Mouse (Mus musculus): ENCODE measurements around the gene Nek8.
A peak's percentile ranks its signal among the peaks of the same experiment; 100 is the strongest.

Nek8 gene

DNA sequence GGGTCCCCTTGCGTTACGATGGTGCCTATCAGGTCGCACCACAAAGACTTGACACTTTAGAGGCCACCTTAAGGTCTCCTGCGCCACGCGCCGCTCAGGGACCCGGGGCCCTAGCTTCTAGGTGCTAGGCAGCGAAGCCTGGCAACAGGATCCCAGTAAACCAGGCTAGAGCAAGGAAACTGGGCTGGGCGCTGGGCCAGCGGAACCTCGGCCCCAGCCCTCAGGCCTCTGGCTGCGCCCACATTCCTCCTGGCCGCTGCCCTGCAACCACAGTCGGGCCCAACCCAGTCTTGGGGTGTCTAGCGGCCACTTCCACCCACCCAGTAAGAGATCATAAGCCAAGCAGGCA is 10.7 kb downstream of the Nek8 start:
- peak in 1 of 2 experiments; percentile 62 for DNase-seq

DNA sequence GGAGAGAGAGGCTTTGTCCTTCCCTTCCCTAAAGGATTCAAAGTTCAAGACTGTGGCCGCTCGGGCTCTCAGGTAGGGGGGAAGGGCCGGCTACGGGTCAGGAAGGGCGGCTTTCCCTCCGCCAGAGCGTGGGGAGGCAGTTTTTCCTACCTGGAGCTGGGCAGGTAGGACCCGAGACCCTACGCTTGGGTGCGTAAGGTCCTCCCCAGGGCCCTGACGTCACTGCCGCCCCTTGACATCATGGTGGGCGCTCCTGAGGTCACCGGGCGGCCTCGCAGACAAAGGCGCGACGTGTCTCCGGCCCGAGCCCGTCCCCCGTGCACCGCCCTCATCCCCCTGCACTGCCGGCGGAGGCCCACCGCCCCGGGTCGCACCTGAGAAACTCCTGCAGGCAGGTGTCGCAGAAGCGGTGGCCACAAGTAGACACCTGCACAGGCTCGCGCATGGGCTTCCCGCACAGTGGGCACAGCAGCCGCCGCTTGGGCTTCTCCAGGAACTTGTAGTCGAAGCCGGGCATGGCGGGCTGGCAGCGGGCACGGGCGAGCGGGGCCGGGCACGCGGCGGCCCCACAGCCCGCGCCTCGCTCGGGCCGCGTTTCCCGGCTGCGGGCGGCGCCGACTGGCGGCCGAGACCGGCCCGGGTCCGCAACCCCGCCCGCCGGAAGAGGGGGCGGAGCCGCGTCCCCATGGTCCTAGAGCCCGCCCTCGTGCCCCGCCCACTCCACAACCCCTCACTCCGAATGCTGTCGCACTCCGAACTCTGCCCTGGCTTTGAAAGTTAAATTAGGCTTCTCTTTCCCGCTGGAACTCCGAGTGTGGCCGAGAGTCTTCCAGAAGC is 11.3 kb downstream of the Nek8 start, which contains the start of gene Traf4:
Gene Traf4 (minus strand): TSS at position 666 of the 837 bp plus-strand sequence.
- peak; percentile 85 to 86 for DNase-seq

- DNase-seq: no peak
Measured at GRCm38 (mm10) chr11:78164604-78164923, 11.9 kb downstream of the Nek8 start.

DNA sequence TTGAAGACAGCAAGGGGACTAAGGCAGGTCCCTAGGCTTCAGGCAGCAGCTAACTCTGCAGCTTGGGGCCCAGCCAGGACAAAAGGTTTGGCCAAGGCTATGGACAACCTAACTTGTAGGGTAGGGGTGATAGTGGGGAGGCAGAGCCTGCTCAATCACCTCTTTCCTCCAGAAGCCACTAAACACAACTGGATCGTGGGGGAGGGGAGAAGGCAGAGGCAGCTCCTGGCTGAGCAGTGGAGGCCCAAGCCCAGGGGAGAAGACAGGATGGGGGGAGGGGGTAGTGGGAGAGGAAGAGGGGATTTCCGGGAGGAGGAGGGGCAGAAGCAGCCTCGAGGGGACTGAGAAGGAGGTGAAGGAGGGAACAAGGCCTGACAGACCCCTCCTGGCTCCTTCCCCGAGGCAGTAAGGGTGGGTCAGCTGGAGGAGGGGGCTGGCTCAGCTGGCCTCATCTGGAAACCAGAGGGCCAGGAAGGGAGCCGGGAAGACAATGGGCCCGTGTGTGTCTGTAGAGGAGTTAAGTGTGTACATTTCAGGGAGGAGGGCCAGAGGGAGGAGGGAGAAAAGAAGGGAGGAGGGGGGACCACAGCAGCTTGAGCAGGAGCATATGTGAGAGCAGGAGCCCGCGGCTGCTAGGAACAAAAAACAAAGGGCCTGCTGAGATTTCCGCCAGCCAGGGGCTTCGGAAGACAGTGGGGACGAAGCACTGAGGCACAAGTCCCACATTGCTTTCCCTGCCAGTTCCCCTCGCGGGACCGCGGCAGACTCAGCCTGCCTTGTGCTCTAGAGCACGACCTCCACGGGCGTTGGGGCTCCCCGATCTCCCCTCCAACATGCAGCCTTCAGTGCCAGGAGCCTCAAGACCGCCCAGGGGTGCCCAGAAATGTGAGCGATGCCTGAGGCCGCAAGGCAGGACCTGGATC is 12.5 kb downstream of the Nek8 start:
- peak; percentile 39 to 59 for DNase-seq

GRCm38 (mm10) chr11:78163045-78163444 is 13.4 kb downstream of the Nek8 start:
- no peak for DNase-seq

- DNase-seq: peak; percentile 50 to 75
Measured at GRCm38 (mm10) chr11:78162504-78162903, 14.0 kb downstream of the Nek8 start.

DNA sequence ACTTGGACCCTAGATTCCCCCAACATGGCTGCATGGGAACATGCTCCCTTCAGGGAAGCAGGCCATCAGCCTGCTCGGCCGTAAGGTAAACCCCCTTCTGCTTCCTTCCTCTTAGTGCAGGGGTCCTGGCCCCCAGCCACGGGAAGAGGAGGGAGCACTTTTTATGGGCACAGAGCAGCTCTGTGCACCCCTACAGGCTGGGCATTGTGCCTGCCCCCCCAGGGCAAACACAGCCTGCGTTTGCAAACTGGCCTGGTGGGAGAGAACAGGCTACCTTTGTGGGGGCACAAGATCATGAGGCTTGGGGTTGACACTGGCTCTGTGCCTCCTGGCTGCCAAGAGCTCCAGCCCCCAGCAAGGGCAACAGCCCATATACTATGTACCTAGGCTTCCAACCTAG is 14.5 kb downstream of the Nek8 start:
- peak; percentile 37 to 61 for DNase-seq

DNA sequence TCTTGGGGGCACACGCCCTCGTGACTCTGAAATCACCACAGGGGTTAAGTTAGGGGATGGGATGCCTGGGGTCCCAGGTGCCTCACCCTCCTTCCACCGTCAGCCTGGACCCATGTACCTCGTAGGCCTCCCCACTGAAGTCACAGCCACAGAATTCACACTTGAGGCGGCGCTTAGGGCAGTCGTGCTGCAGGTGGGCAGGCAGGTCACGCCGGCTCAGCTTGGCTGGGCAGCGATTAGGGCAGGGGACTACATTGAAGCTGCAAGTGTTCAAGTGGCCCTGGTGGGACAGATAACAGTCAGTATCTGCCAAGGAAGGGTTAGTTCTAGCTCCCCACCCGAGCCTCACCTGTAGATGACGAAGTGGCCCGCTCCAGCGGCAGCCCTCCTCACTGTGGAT is 15.3 kb downstream of the Nek8 start:
- DNase-seq: no peak

- no peak for DNase-seq
Measured at GRCm38 (mm10) chr11:78160675-78161074, 15.8 kb downstream of the Nek8 start.

GRCm38 (mm10) chr11:78160171-78160570 is 16.3 kb downstream of the Nek8 start:
- DNase-seq: no peak

GRCm38 (mm10) chr11:78159557-78159956 is 16.9 kb downstream of the Nek8 start:
- DNase-seq: no peak

GRCm38 (mm10) chr11:78159096-78159495 is 17.4 kb downstream of the Nek8 start:
- peak; percentile 88 to 91 for DNase-seq

DNA sequence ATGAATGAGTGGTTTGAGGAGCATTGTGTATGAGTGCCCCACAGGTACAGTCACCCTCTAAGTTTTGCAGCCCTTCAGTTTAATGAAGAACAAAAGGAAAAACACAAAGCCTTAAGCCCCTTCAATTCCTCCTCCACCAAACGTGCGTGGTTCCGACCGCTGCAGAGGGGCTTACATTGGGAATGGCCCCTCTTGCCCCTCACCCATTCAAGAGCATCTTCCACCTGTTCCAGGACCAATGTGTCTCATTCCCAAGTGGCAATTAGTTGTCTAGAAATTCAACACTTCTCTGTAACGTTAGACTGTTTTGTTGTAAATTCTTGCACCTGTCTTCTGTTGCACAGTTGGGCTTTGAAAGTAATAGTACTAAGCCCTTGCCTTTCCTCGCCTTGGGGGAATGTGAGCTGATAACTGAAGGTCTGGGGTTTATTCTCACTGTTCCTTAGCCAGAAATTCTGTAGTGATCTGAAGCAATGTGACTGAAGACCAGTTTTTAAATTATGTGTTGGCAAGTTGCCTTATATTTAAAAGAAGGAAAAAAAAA is 20.2 kb downstream of the Nek8 start:
- no peak for DNase-seq

DNA sequence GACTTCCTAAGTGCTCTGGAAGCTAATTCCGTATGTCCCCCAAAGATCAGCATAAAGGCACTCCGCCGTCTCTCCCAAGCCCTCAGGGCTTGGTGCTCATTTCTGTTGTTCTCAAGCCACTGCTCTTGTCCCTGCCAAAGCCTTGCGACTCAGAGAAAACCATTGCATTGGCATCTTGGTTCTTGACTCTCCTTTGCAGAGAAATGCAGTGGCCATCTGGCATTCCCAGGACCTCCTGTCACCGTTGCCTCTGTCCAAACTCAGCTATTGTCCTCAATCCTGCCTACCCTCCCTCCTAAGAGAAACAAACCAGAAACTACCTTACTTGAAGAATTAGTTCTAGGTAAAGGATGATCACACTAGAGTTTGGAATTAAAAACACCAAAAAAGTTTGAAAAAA is 20.8 kb downstream of the Nek8 start:
- DNase-seq: peak; percentile 13 to 49

DNA sequence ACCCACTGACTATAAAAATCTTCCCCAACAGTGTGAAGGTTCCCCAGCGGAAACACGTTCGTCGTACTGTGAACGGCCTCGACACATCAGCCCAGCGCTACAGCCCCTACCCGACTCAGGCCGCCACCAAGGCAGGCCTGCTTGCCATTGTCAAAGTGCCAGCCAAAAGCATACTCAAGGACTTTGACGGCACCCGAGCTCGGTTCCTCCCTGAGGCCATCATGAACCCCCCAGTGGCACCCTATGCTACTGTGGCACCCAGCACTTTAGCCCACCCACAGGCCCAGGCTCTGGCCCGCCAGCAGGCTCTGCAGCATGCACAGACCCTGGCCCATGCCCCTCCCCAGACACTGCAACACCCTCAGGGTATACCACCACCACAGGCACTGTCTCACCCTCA is 22.7 kb downstream of the Nek8 start:
- peak in 1 of 2 experiments; percentile 23 for DNase-seq

DNA sequence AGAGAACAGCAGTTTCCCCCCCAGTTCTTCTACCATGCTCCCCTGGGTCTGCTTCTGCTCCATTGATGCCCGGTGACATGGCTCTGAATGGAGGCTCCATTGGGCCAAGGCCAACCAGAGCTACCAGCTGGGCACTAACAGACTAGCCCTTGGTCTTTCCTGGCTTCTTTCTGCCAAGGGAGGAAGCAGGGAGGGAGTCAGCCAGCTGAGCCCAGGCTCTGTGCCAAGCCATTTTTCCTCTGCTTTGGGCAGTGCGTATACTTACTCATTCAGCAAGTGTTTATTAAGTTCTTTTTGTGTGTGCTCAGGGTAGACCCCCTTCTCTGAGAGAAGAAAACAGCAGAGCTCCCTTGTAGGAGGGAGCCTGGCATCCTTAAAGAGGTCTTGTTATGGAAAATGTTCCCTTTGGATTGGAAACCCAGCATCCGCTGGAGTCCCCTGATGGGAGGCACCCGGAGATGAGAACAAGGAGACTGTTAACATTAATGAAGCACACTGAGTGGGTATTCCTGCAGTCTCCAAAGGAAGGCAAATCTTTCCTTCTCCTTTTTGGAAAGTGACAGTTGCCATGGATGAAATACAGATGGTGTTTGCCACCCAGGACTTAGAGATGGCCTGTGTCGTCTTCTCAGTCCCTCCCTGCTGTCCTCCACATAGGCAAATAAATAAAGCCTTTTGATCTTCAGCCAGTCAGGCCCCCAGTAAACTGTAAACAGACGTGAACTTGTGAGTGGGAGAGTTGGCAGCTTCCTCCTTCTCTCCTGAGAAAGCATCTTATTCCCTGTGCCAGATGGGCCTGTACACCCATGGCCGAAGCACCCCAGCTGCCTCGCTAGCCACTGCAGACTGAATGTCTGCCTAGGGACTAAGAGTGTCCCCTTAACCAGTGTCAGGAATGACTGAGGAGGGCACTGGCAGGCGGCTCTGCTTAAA is 23.9 kb downstream of the Nek8 start:
- DNase-seq: peak; percentile 92

- DNase-seq: peak; percentile 32 to 53
Measured at GRCm38 (mm10) chr11:78151161-78151560, 25.3 kb downstream of the Nek8 start.

DNA sequence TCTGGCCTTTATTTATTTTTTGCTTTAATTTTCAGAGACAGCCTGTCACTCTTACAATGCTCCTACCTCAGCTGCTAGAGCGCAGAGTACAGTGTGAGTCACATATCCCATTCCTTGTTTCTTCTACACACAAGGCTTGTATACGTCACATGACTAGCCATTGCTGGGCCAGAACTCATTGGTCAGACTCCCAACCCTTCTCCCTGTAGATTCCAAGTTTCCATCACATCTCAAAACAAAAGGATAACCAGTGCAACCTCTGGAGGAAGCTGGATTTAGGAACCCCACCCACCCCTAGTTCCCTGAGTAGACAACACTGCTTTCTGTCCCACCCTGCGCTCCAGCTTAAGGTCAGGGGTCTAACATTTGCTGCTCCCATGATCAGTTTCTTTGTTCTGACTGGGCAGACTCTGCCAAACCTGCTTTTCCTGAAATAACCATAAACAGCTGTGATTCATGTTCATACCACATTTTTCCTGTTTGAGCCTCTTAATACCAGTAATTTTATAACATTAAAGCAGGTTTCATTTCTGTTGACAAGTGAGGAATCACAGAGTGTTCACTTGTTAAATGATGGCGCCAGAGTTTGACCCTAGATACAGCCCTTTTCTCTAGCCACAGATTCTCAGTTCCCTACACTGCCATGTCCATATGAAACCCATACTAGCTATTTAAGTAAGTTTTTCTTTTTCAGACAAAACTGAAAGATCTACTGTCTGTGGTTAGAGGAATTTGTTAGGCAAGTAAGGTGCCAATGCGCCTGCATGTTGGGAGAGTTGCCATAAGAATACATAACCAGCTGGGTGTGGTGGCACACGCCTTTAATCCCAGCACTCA is 29.6 kb downstream of the Nek8 start:
- no peak for DNase-seq

- DNase-seq: no peak
Measured at GRCm38 (mm10) chr11:78146168-78146567, 30.3 kb downstream of the Nek8 start.

- DNase-seq: no peak
Measured at GRCm38 (mm10) chr11:78143520-78143919, 33.0 kb downstream of the Nek8 start.

GRCm38 (mm10) chr11:78140665-78141064 is 35.8 kb downstream of the Nek8 start:
- no peak for DNase-seq

All from cerebellum, postnatal 14 days (tissue).